Mouse (Mus musculus) midbrain, embryonic 13.5 days (tissue): ENCODE measurements around the gene Gda. TPM values are rescaled to one million over a fixed set of nuclear protein-coding genes. Genes with fewer than 3 reads are reported as not detected.

ENCODE experiments used
- ATAC-seq: fragments of 200-750 bp; cut with Nextera tagmentation; 2 replicates; pipeline ENCODE4 v1.8.0; 2017; ENCODE audit warnings: mild to moderate bottlenecking, moderate TSS enrichment, moderate library complexity
- H3K27ac ChIP-seq: fragments of 300-500 bp; sonication (generic); 2 replicates; pipeline ENCODE4 v1.5.1; 2015; ENCODE audit warnings: inconsistent platforms, mild to moderate bottlenecking, moderate library complexity
- H3K27me3 ChIP-seq: fragments of 300-500 bp; sonication (generic); 2 replicates; pipeline ENCODE4 v1.6.1; 2015; ENCODE audit warnings: mild to moderate bottlenecking, inconsistent platforms
- H3K36me3 ChIP-seq: fragments of 300-500 bp; sonication (generic); 2 replicates; pipeline ENCODE4 v1.6.1; 2015; ENCODE audit warnings: mild to moderate bottlenecking, inconsistent platforms
- H3K4me1 ChIP-seq: fragments of 300-500 bp; sonication (generic); replicated peaks from 2 replicates; pipeline ENCODE4 v1.6.1; 2015; ENCODE audit warnings: inconsistent platforms
- H3K4me2 ChIP-seq: fragments of 300-500 bp; sonication (generic); replicated peaks from 2 replicates; pipeline ENCODE4 v1.6.1; 2015; ENCODE audit warnings: moderate library complexity, mild to moderate bottlenecking, inconsistent platforms
- H3K4me3 ChIP-seq: fragments of 300-500 bp; sonication (generic); replicated peaks from 2 replicates; pipeline ENCODE4 v1.5.1; 2015; ENCODE audit warnings: mild to moderate bottlenecking, inconsistent platforms
- H3K9ac ChIP-seq: fragments of 300-500 bp; sonication (generic); replicated peaks from 2 replicates; pipeline ENCODE4 v1.6.1; 2015; ENCODE audit warnings: mild to moderate bottlenecking, inconsistent platforms
- H3K9me3 ChIP-seq: fragments of 300-500 bp; sonication (generic); 2 replicates; pipeline ENCODE4 v1.6.1; 2016; ENCODE audit warnings: mild to moderate bottlenecking, inconsistent platforms
- WGBS: fragments of 180-500 bp; shearing (Covaris S2); methylation state at CpG from one replicate; pipeline ENCODE4 v1.1.7; 2015; 5-methylcytosine and 5-hydroxymethylcytosine counted together
- polyA plus RNA-seq: library from polyadenylated mRNA; unstranded; fragments of >200 nt; fragmentation: Nextera tagmentation; extraction: Ambion mirVana; gene quantifications from 2 replicates; pipeline ENCODE4 v1.2.1, GENCODE M21; 2015

Gene Gda
- polyA plus RNA-seq, 1 experiment from 2014 or later = 0.15 TPM

- H3K4me3 ChIP-seq = no peak overlapping the region
- no peaks in the 10 kb centered on the region for H3K4me1 ChIP-seq
- no peak overlapping the region for H3K9ac ChIP-seq
- no peak for ATAC-seq
- H3K4me2 ChIP-seq = no peak overlapping the region
- H3K27ac ChIP-seq = no peak overlapping the region
- no peaks in the 10 kb centered on the region for H3K27me3 ChIP-seq
- H3K36me3 ChIP-seq = no peaks in the 10 kb centered on the region
- WGBS = 78% methylated on average over 2 of the region's 2 CpGs
- H3K9me3 ChIP-seq = no peaks in the 10 kb centered on the region
Observed at GRCm38 (mm10) chr19:21386842-21387241, 86.4 kb downstream of the Gda start.

GRCm38 (mm10) chr19:21384231-21384630 is 89.0 kb downstream of the Gda start:
- Histone ChIP-seq H3K4me1 (no peaks in the 10 kb centered on the region), H3K4me2 (no peak overlapping the region), H3K9me3 (no peaks in the 10 kb centered on the region), H3K27ac (no peak overlapping the region), H3K36me3 (no peaks in the 10 kb centered on the region), H3K9ac (no peak overlapping the region), H3K4me3 (no peak overlapping the region), H3K27me3 (no peaks in the 10 kb centered on the region)
- 78% methylated on average over 3 of the region's 3 CpGs for whole genome bisulfite sequencing
- no peak for ATAC-seq

- H3K9me3 ChIP-seq = no peaks in the 10 kb centered on the region
- H3K27ac ChIP-seq = no peak overlapping the region
- no peaks in the 10 kb centered on the region for H3K4me1 ChIP-seq
- H3K4me3 ChIP-seq = no peak overlapping the region
- WGBS = 89% methylated on average over 6 of the region's 6 CpGs
- H3K36me3 ChIP-seq = no peaks in the 10 kb centered on the region
- H3K27me3 ChIP-seq = no peaks in the 10 kb centered on the region
- no peak overlapping the region for H3K4me2 ChIP-seq
- H3K9ac ChIP-seq = no peak overlapping the region
- ATAC-seq = no peak
Observed at GRCm38 (mm10) chr19:21383491-21384226, 89.6 kb downstream of the Gda start.

- H3K4me2 ChIP-seq = no peak overlapping the region
- ATAC-seq = no peak
- 67% methylated on average over 2 of the region's 2 CpGs for WGBS
- H3K4me3 ChIP-seq = no peak overlapping the region
- H3K9me3 ChIP-seq = no peaks in the 10 kb centered on the region
- no peaks in the 10 kb centered on the region for H3K36me3 ChIP-seq
- H3K27ac ChIP-seq = no peak overlapping the region
- no peaks in the 10 kb centered on the region for H3K4me1 ChIP-seq
- H3K9ac ChIP-seq = no peak overlapping the region
- H3K27me3 ChIP-seq = no peaks in the 10 kb centered on the region
Observed at GRCm38 (mm10) chr19:21381696-21382095, 91.5 kb downstream of the Gda start.

GRCm38 (mm10) chr19:21379195-21379594 is 94.0 kb downstream of the Gda start:
- Histone ChIP-seq H3K36me3 (no peaks in the 10 kb centered on the region), H3K4me1 (no peaks in the 10 kb centered on the region)

GRCm38 (mm10) chr19:21376445-21377218 is 96.6 kb downstream of the Gda start:
- Histone ChIP-seq H3K4me2 (no peak overlapping the region), H3K4me3 (no peak overlapping the region), H3K36me3 (no peaks in the 10 kb centered on the region), H3K9ac (no peak overlapping the region), H3K27me3 (no peaks in the 10 kb centered on the region), H3K4me1 (no peaks in the 10 kb centered on the region), H3K9me3 (no peaks in the 10 kb centered on the region), H3K27ac (no peak overlapping the region)
- no peak for ATAC-seq
- 89% methylated on average over 4 of the region's 4 CpGs for WGBS

More at GRCm38 (mm10) chr19:21379195-21379594, 94.0 kb downstream of the Gda start:
- no peak for ATAC-seq
- H3K27ac ChIP-seq = no peak overlapping the region
- H3K9me3 ChIP-seq = no peaks in the 10 kb centered on the region
- no peaks in the 10 kb centered on the region for H3K27me3 ChIP-seq
- H3K4me2 ChIP-seq = no peak overlapping the region
- no peak overlapping the region for H3K9ac ChIP-seq
- WGBS = 94% methylated on average over 5 of the region's 5 CpGs
- H3K4me3 ChIP-seq = no peak overlapping the region

GRCm38 (mm10) chr19:21373073-21373755 is 100.0 kb downstream of the Gda start:
- no peaks in the 10 kb centered on the region for H3K9me3 ChIP-seq
- H3K9ac ChIP-seq = no peak overlapping the region
- H3K4me2 ChIP-seq = no peak overlapping the region
- no peak overlapping the region for H3K27ac ChIP-seq
- no peaks in the 10 kb centered on the region for H3K4me1 ChIP-seq
- 54% methylated on average over 11 of the region's 11 CpGs for WGBS
- H3K27me3 ChIP-seq = no peaks in the 10 kb centered on the region
- no peaks in the 10 kb centered on the region for H3K36me3 ChIP-seq
- H3K4me3 ChIP-seq = no peak overlapping the region
- ATAC-seq = peak; percentile 46; the same call in 1 of the 2 replicates

GRCm38 (mm10) chr19:21372395-21373072 is 100.7 kb downstream of the Gda start:
- H3K9me3 ChIP-seq = no peaks in the 10 kb centered on the region
- WGBS = 82% methylated on average over 12 of the region's 12 CpGs
- H3K4me2 ChIP-seq = no peak overlapping the region
- no peaks in the 10 kb centered on the region for H3K27me3 ChIP-seq
- no peaks in the 10 kb centered on the region for H3K4me1 ChIP-seq
- H3K4me3 ChIP-seq = no peak overlapping the region
- no peak overlapping the region for H3K27ac ChIP-seq
- H3K9ac ChIP-seq = no peak overlapping the region
- peak; percentile 32; the same call in 1 of the 2 replicates for ATAC-seq
- no peaks in the 10 kb centered on the region for H3K36me3 ChIP-seq

- WGBS = 52% methylated on average over 2 of the region's 2 CpGs
- H3K36me3 ChIP-seq = no peaks in the 10 kb centered on the region
- H3K27ac ChIP-seq = no peak overlapping the region
- H3K9ac ChIP-seq = no peak overlapping the region
- H3K9me3 ChIP-seq = no peaks in the 10 kb centered on the region
- no peak overlapping the region for H3K4me3 ChIP-seq
- no peak for ATAC-seq
- H3K4me2 ChIP-seq = no peak overlapping the region
- H3K4me1 ChIP-seq = no peaks in the 10 kb centered on the region
- no peaks in the 10 kb centered on the region for H3K27me3 ChIP-seq
Observed at GRCm38 (mm10) chr19:21371337-21371736, 101.9 kb downstream of the Gda start.

- Histone ChIP-seq H3K36me3 (no peaks in the 10 kb centered on the region), H3K27ac (no peak overlapping the region), H3K9me3 (no peaks in the 10 kb centered on the region), H3K4me3 (no peak overlapping the region), H3K27me3 (no peaks in the 10 kb centered on the region), H3K9ac (no peak overlapping the region), H3K4me2 (no peak overlapping the region), H3K4me1 (no peaks in the 10 kb centered on the region)
- peak; percentile 52 for ATAC-seq
- WGBS = 70% methylated on average over 8 of the region's 8 CpGs
Observed at GRCm38 (mm10) chr19:21370782-21371181, 102.5 kb downstream of the Gda start.

- H3K4me1 ChIP-seq = no peaks in the 10 kb centered on the region
- WGBS = 91% methylated on average over 6 of the region's 6 CpGs
- no peak overlapping the region for H3K9ac ChIP-seq
- no peak overlapping the region for H3K4me2 ChIP-seq
- no peaks in the 10 kb centered on the region for H3K36me3 ChIP-seq
- no peak overlapping the region for H3K27ac ChIP-seq
- ATAC-seq = no peak
- no peaks in the 10 kb centered on the region for H3K27me3 ChIP-seq
- no peaks in the 10 kb centered on the region for H3K9me3 ChIP-seq
- H3K4me3 ChIP-seq = no peak overlapping the region
Observed at GRCm38 (mm10) chr19:21369175-21369574, 104.1 kb downstream of the Gda start.

GRCm38 (mm10) chr19:21368595-21368994 is 104.7 kb downstream of the Gda start:
- 86% methylated on average over 4 of the region's 4 CpGs for WGBS
- Histone ChIP-seq H3K4me2 (no peak overlapping the region), H3K9ac (no peak overlapping the region), H3K36me3 (no peaks in the 10 kb centered on the region), H3K27me3 (no peaks in the 10 kb centered on the region), H3K4me3 (no peak overlapping the region), H3K27ac (no peak overlapping the region), H3K4me1 (no peaks in the 10 kb centered on the region), H3K9me3 (no peaks in the 10 kb centered on the region)
- no peak for ATAC-seq
